Mouse (Mus musculus) embryo, embryonic 11.5 days (tissue): ENCODE results near the gene Hspg2.

ENCODE experiments used
- DNase-seq: peaks from one replicate; pipeline ENCODE4 v3.0.0-alpha.2; 2012; ENCODE audit warnings: low read depth, low spot score

Hspg2 gene

GRCm38 (mm10) chr4:137461217-137461616, 7.4 kb upstream of the Hspg2 start:
- DNase-seq, result no peak

- DNase-seq, result no peak
Observed at GRCm38 (mm10) chr4:137461981-137462690, 6.4 kb upstream of the Hspg2 start.

- no peak for DNase-seq
Observed at GRCm38 (mm10) chr4:137465125-137465787, 3.3 kb upstream of the Hspg2 start.

GRCm38 (mm10) chr4:137466991-137467390, 1.6 kb upstream of the Hspg2 start:
- DNase-seq, result no peak

GRCm38 (mm10) chr4:137467525-137467924, 1.0 kb upstream of the Hspg2 start:
- no peak for DNase-seq

DNA sequence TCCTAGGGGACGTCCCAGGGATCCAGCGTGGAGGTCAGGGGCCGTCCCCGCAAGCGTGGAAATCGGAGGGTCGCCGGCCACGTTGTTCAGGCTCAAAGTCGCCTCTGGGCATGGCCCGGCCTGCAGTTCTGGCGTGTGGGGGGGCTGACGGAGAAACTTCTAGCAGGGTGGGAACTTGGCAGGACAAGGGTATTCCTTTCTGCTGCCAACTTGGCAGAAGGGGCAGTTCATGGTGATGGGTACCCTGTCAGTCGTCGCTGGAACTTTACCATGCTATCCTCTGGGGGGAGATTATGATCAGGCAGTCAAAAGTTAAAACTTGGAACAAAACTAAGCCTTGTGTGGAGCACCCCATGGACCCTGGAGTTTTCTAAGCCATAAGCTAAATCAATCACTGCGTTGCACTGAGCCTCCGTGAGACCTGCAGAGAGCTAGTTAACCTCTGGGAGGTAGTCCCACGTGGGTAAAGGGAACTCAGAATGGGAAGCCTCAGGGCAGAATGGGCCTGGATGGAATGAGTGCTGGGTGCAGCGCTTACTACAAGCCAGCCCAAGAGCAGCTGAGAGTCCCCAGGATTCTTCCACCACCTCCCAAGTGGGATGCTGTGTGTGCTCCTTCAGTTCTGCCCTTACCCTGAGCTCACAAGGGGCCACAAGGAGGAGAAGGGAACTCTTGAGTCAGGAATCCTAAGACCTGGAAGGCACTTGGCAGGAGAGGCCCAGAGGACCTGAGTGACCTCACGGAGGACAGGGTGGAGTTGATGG, 694 bp downstream of the Hspg2 start:
- no peak for DNase-seq

DNA sequence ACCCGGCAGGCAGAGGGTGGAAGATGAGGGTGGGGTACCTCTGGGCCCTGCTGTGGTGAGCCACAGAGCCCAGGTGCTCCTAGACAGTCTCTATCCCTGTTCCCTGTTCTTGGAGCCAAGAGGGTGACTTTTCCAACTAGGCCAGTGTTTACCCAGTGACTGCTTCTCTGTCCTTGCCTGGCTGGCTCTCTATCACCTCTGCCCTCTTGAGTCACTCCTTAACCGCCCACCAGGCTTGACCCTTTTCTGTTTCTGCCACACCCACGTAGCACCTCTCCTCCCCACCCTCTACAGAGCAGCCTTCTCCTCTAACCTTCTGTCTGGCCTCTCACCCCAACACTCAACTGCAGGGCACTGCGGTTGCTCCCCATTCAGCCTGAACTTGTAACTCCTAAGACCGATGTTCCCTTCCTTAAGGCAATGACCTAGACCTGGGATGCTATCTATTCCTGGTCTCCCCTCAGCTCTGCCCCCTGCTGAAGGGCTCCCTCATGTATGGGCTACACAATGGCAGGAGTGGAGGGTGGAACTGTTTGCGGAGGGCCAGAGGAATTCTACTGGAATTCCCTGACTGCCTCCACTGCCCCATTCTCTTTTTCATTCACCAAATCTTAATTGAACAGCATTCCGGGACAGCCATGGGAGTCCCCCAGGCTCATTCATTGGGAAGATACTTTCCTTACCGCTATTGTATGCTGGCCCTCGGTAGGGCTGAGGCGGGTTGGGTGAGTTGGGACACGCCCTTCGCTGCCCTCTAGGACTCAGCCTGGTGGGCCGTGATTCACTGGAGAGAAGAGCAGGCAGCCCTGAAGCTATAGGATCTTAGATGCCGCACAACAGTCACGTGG, 1.5 kb downstream of the Hspg2 start:
- DNase-seq, result no peak

GRCm38 (mm10) chr4:137470701-137471317, 2.2 kb downstream of the Hspg2 start:
- no peak for DNase-seq

GRCm38 (mm10) chr4:137471326-137471725, 2.8 kb downstream of the Hspg2 start:
- DNase-seq, result no peak

DNA sequence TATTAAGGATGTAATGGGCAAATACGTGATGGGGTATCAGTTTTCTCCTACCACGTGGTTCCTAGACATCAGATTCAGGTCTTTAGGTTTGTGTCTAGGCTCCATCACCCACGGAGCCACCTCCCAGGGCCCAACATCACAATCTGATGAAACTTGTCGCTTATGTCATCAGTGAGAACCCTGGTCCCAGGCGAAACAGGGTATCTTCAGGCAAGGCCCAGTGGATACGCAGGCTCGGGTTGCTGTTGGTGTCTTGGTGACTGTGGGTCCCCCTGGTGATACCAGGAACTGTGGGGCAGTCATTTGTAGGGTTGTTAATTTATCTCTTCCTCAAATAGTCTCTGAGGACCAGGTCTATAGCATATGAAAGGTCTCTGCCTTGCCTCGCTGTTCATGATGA, 4.7 kb downstream of the Hspg2 start:
- DNase-seq, result no peak

GRCm38 (mm10) chr4:137473701-137474388, 5.3 kb downstream of the Hspg2 start:
- no peak for DNase-seq

GRCm38 (mm10) chr4:137474694-137475093, 6.1 kb downstream of the Hspg2 start:
- DNase-seq, result no peak

DNA sequence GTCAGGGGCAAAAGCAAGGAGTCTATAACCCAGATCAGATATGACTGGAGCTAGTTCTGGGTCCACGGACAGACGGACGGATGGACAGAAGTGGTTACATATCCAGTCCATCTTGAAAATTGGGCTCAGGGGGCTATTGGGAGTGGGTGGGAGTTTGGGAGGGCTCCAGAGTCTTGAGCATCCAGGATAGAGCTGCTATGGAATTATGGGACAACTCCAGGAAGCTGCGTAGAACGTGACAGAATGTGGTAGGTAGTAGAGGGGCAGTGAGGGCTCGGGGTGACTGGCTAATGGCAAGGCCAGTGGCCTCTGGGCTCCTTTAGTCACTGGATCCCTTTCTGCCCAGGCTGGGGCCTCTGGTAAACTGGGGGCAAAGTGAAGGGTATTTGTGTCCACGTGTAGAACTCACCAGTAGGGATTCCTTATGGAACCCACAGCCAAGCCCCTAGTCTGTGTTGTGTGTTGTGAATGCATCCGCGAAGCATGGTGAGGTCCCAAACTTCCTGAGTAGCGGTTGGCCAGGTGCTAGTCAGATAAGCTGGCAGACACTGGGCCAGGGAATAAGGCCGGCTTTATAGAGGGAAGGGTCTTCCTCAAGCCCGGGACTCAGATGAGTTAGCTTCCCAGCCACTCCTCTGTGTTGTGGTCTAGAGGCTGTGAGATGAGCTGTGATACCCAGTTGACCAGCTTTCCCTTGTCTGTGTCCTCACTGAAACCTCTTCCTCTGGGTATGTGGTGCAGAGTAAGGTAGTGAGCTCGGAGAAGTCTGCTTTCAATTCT, 6.9 kb downstream of the Hspg2 start:
- DNase-seq, result no peak

DNA sequence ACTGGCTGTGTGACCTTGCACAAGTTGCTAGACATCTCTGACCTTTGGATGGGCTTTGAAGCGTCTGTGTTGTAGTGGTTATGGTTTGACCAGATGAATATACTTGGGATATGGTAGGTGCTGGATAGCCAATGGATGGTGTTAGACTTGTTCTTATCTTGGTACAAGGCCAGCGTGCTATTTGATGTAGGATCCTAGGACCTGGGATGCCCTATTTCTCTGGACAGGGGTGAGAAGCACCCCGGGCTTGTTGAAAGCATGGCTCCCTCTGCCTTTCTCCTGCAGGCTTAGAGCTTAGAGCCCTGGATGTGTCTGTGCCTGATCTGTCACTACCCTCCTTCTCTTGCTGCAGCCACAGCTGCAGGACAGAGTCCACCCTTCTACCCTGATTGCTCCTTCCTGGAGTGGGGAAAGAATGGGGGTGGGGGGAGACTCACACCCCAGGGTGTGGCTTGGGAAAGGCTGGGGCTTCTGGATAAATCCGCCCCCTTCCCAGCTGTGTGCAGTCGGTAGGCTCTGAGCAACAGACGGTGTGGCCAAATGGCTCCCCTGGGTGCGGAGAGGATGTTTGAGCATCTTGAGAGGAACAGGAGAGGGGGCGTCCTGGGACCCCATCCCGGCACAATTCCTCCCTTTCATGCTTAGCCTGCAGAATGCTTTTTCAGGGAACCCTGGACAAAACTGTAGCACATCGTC, 7.6 kb downstream of the Hspg2 start:
- DNase-seq, result no peak

DNA sequence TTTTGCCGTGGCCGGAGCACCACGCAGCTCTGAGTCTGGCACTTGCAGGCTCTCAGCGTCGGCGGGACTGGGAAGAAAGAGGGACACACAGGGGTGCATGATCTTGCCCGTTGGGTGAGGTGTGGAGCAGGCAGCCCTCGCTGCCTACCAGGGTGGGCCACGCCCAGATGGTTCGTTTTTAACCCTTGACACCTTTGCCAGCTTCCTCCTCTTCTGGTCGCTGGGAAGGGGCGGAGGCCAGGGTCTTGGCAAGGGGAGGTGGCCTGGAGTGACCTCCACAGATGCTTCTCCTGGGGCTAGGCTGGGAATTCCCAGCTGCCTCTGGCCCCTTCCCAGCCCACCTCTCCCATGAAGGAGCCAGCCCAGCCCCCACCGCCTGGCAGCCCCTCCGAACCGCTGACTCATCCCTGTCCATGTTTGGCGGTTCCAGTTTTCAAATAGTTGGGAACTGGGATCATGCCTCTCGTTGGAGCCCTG, 8.2 kb downstream of the Hspg2 start:
- DNase-seq, result no peak

DNA sequence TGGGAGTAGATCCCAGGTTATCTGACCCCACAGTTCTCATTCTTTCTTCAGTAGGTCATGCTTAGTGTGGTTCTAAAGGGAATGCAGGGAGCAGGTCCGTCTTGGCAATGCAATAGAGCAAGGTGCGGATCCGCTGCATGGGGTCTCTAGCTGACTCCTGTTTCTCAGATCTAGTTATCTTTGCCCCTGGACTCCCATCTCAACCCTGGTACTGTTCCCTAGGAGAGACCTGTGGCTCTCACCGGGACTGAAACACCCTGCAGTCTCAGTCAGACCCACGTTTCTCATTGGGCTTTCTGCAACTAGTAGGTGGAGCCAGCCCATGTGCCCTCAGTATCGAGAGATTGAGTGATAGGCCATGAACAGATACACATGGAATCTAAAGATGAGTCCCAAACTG, 9.0 kb downstream of the Hspg2 start:
- no peak for DNase-seq

- no peak for DNase-seq
Observed at GRCm38 (mm10) chr4:137478306-137478705, 9.7 kb downstream of the Hspg2 start.

- no peak for DNase-seq
Observed at GRCm38 (mm10) chr4:137479757-137480156, 11.2 kb downstream of the Hspg2 start.
